Mouse (Mus musculus): ENCODE measurements around the gene Atg13. TPM values are rescaled to one million over a fixed set of nuclear protein-coding genes. Genes with fewer than 3 reads are reported as not detected.
A peak's percentile ranks its signal among the peaks of the same experiment; 100 is the strongest.

Atg13 gene
- total RNA-seq, 1 experiment from 2014 or later, result 8.1 TPM

DNA sequence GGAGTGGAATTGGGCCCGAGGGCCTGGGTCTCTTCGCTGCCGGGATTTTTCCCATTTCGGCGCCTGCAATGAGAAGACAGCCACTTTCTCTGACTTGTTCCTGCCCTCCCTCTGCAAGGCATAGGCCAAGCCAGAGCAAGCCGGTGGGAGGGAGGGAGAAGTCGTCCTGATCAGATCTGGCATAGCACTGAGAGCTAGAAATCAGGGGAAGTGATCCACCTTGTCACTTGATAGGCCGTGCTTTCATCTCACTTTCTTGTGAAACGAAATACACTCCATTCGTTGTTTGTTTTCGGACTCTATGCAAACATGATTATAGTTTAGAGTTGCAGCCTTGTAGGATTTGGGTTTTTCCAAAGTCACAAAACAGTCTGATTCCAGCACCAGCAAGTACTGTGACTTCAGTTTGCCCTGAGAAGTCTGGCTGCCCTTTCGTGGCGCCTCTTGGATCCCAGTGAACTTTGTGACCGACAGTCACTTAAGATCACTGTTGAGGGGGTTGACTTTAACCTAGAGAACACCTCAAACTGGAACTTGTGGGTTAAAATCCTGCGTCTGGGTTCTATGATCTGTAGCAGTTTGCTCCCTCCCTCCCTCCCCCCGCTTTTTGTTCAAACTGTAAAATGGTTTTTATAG lies 59.9 kb downstream of the Atg13 start:
- ATAC-seq (replicated peaks; ENCODE audit: low read depth, poor library complexity, severe bottlenecking), result peak; percentile 36

DNA sequence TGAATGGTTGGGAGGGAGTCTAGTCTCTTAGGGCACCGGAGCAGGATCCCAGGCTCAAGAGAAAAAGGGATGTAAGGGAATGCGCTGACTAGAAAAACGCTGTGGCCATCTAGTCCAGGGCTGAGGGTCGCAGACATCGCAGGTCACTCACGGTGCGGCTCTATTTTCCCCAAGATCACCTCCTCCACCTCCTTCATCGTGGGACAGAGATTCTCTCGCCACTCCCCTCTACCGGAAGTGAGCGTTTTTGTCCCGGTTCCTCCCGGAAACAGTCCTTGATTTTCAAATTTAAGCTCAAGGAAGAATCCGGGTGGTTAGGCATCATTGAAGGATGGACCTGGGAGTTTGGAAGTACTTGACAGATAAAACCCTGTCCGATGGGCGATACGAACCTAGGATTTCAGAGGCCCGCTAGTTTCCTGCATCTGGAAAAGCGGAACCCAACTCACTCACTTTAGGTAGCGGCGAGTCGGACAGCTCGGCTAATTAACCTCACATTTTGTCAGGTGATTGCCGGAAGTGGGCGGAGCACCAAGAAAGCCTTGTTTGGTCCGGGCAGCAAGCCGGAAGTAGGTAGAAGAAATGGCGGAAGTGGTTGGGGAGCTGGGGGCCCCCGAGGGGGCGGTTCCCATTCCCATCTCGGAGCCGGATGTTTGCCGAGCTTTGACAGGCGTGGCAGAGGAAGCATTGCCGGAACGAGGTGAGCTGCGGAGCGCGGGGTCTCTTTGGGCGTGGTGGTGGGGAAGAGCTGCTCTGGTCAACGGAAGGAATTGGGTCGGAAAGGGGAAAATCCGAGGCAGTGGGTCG lies 60.6 kb downstream of the Atg13 start, which contains the start of the genes Zfp408 and Arhgap1:
TSS of gene Zfp408 (minus strand) at position 239 of the 807 bp plus-strand sequence.
TSS of gene Arhgap1 (plus strand) at position 308 of the 807 bp plus-strand sequence.
- ATAC-seq (replicated peaks; ENCODE audit: low read depth, poor library complexity, severe bottlenecking), result peak; percentile 93

DNA sequence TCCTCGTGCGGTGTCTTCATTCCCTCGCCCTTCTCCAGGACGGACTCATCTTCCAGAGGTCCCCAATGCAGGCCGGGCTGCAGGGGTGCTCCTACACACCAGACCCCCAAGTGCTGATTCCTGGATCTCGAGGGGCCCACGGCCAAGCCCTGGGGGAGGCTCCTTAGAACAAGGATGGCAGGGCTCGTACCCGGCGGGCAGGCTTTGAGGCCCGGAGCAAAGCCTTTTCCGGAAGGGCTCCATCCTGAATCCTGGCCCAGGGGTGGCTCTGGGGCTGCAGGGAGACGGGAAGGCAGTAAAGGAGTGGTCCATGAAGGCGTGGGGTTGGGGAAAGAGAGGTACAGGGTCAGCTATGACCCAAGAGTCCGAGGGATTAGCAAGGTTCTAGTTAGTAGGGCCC lies 61.2 kb downstream of the Atg13 start:
- no peak for ATAC-seq (replicated peaks; ENCODE audit: low read depth, poor library complexity, severe bottlenecking)

- no peak for ATAC-seq (replicated peaks; ENCODE audit: low read depth, poor library complexity, severe bottlenecking)
Observed at GRCm38 (mm10) chr2:91646733-91647132, 63.6 kb downstream of the Atg13 start.

GRCm38 (mm10) chr2:91645811-91646210 lies 64.6 kb downstream of the Atg13 start:
- no peak for ATAC-seq (replicated peaks; ENCODE audit: low read depth, poor library complexity, severe bottlenecking)

- ATAC-seq (replicated peaks; ENCODE audit: low read depth, poor library complexity, severe bottlenecking), result no peak
Observed at GRCm38 (mm10) chr2:91645354-91645753, 65.0 kb downstream of the Atg13 start.

GRCm38 (mm10) chr2:91644021-91644420 lies 66.4 kb downstream of the Atg13 start:
- ATAC-seq (replicated peaks; ENCODE audit: low read depth, poor library complexity, severe bottlenecking), result no peak

GRCm38 (mm10) chr2:91642825-91643415 lies 67.5 kb downstream of the Atg13 start:
- no peak for ATAC-seq (replicated peaks; ENCODE audit: low read depth, poor library complexity, severe bottlenecking)

- ATAC-seq (replicated peaks; ENCODE audit: low read depth, poor library complexity, severe bottlenecking), result no peak
Observed at GRCm38 (mm10) chr2:91638931-91639330, 71.4 kb downstream of the Atg13 start.

GRCm38 (mm10) chr2:91636727-91637338 lies 73.5 kb downstream of the Atg13 start:
- ATAC-seq (replicated peaks; ENCODE audit: low read depth, poor library complexity, severe bottlenecking), result no peak

DNA sequence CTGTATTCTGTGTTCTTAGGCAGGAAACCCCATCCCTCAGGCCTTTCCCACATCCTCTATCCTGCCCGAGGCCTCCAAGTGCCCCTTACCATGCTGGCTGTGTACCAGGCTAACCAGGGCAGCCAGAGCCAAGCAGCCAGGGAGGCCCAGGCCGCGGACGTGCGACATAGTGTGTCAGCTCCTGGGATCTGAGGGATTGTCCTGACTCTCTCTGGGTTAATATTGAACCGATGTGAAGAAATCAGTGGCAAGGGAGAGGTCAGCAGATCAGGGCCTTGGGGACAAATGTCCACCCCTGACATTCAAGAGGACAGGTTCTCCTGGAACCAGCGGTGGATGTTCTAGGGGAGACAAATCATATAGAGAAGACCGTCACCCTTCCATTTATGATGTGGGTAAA lies 74.1 kb downstream of the Atg13 start, which contains the start of gene F2:
TSS of gene F2 (minus strand) at position 186 of the 400 bp plus-strand sequence.
- ATAC-seq (replicated peaks; ENCODE audit: low read depth, poor library complexity, severe bottlenecking), result no peak

GRCm38 (mm10) chr2:91635486-91635885 lies 74.9 kb downstream of the Atg13 start:
- no peak for ATAC-seq (replicated peaks; ENCODE audit: low read depth, poor library complexity, severe bottlenecking)

DNA sequence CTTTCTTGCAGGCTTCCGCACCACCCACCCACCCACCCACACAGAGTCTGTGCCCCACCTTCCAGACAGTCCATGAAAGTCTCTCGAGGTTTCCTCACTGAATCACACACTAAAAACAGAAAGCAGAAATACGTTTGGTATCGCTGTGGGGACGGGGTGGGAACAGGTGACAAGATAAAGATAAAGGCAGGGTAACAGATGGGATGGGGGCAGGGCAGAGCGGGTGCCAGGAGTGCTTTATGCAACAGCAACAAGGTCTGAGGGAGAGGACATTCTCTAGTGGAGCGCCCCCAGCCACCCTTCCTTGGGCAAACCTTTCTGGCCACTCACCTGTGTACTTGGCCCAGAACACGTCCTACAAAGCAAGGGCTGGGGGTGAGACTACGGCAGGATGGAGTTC lies 75.5 kb downstream of the Atg13 start:
- ATAC-seq (replicated peaks; ENCODE audit: low read depth, poor library complexity, severe bottlenecking), result peak; percentile 58; the same call in 1 of the 2 replicates

- no peak for ATAC-seq (replicated peaks; ENCODE audit: low read depth, poor library complexity, severe bottlenecking)
Observed at GRCm38 (mm10) chr2:91633334-91633977, 76.9 kb downstream of the Atg13 start.

- no peak for ATAC-seq (replicated peaks; ENCODE audit: low read depth, poor library complexity, severe bottlenecking)
Observed at GRCm38 (mm10) chr2:91632316-91632715, 78.1 kb downstream of the Atg13 start.

DNA sequence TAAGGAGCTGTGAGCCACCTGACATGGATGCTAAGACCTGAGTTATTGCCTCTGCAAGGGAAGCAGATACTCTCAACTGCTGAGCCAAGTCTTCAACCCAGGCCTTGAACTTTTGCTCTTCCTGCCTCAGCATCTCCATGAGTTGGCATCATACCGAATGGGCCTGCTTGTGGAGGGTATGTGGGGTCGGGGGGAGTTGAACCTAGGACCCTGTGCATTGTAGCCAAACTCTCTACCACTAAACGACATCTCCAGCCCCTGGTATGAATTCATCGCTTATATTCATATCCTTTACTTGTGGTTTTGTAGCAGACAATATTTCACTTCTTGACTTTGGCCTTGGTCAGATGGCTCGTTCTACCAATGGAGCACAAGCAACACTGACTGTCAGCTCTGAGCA lies 78.5 kb downstream of the Atg13 start:
- ATAC-seq (replicated peaks; ENCODE audit: low read depth, poor library complexity, severe bottlenecking), result no peak

- ATAC-seq (replicated peaks; ENCODE audit: low read depth, poor library complexity, severe bottlenecking), result no peak
Observed at GRCm38 (mm10) chr2:91630384-91630783, 80.0 kb downstream of the Atg13 start.

- no peak for ATAC-seq (replicated peaks; ENCODE audit: low read depth, poor library complexity, severe bottlenecking)
Observed at GRCm38 (mm10) chr2:91629682-91630081, 80.7 kb downstream of the Atg13 start.

DNA sequence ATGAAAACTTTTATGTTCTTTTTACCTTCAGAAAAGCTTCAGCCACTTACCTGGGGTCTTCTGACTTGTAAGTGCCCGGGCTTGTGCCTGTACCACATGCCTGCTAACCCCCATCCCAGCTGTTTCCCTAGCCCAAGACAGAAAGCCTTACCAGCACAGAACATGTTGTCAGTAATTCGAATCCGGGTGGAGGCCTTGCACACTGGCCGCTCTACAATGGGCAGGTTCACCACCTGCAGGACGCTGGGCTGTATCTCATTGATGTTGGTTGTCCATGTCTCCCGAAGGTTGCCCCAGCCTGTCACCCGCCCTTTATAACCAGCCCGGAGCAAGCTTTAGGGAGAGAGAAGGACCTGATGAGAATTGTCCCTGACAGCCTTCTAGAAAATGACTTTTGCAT lies 82.2 kb downstream of the Atg13 start:
- ATAC-seq (replicated peaks; ENCODE audit: low read depth, poor library complexity, severe bottlenecking), result no peak

DNA sequence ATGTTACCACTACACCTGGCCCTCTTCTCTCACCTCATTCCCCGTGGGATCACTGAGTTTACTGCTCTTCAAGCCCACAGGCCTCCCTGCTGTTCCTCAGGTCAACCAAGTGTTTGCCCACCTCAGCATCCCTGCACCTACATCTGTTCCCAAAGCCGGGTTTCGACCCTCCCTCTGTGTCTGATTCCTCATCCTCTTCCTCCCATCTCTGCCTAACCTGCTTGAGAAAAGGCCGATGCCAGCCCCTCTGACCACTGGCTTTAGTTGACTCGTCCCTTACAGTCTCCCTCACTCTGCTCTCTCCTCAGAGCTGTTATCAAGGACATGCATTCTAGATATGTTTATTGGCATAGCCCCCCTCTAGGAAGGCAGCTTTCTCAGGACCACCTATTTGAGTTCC lies 82.9 kb downstream of the Atg13 start:
- no peak for ATAC-seq (replicated peaks; ENCODE audit: low read depth, poor library complexity, severe bottlenecking)
